ENCODE assay signal across 17 mouse cellular contexts in genomic region chr8:85565186-85565585, GRCm38 (mm10). TPM values are rescaled to one million over a fixed set of nuclear protein-coding genes. Genes with fewer than 3 reads are reported as not detected.
A peak's percentile ranks its signal among the peaks of the same experiment; 100 is the strongest.
DNase-seq lines count a peak whose midpoint lies in the region; TF ChIP-seq lines count a peak whose summit lies in the region.
"Had no signal": no experiment of that assay in that cellular context is flagged by ENCODE, and none has a peak within 500 bp of the region (broad histone marks: within the 10 kb centered on the region; RNA-seq: fewer than 3 reads in every experiment).

No protein-coding gene starts in this region.

- no peak for DNase-seq in MEL (ENCODE audit: low read depth, low spot score)
- no peak for DNase-seq in adrenal gland, postnatal 10 days
- DNase-seq: adrenal gland, adult 2 months; adrenal gland, adult 8-10 months; adrenal gland, postnatal 14 days; adrenal gland, postnatal 25 days; adrenal gland, postnatal 36 days; B cell, adult 2 months; cerebellum, adult 11 months; cerebellum, adult 11-12 months; cerebellum, adult 18-20 months; cerebellum, adult 2 months; cerebellum, adult 8-10 months; cerebellum, adult 9-10 months had no signal

- H3K9me3 ChIP-seq in MEL (replicated peaks; ENCODE audit: insufficient read depth, low read length): no peaks in the 10 kb centered on the region
- H3K9me3 ChIP-seq: G1E had no signal

- H3K79me2 ChIP-seq in MEL (ENCODE audit: control insufficient read depth, insufficient read depth, low read length, poor library complexity): no peaks in the 10 kb centered on the region

- TF ChIP-seq CTCF in MEL (IDR thresholded peaks at IDR 0.05 in 2 of 3, conservative IDR thresholded peaks at IDR 0.05 in 1 of 3; ENCODE audit: control insufficient read depth in 1 of 3, insufficient read depth in 1 of 3, low read depth in 2 of 3, low read length in 3 of 3, poor library complexity in 1 of 3, severe bottlenecking in 1 of 3): no peak

- H3K4me3 ChIP-seq in MEL (ENCODE audit: control insufficient read depth in 1 of 2, insufficient read depth in 1 of 2, low read depth in 2 of 2, low read length in 2 of 2): no peak overlapping the region

- no peak for TF ChIP-seq RAD21 in MEL (IDR thresholded peaks at IDR 0.05; ENCODE audit: low read depth, low read length)

- H3K9ac ChIP-seq in MEL (ENCODE audit: control insufficient read depth, low read depth, low read length, poor library complexity, severe bottlenecking): no peak overlapping the region

- peak overlapping the region; percentile 32; the same call in 1 of the 2 replicates for H3K27ac ChIP-seq in MEL (ENCODE audit: control insufficient read depth, low read depth, low read length)

- H3K36me3 ChIP-seq in MEL (ENCODE audit: control insufficient read depth in 1 of 2, insufficient read depth in 2 of 2, low read length in 2 of 2): peaks cover 0 to 41% of the 10 kb centered on the region in 2 experiments; a peak in 2 of 4 replicates
- H3K36me3 ChIP-seq: G1E had no signal

- H3K4me1 ChIP-seq in MEL (ENCODE audit: control insufficient read depth in 1 of 2, insufficient read depth in 2 of 2, low read length in 2 of 2): peaks cover 29 to 42% of the 10 kb centered on the region in 2 experiments

- no peak for TF ChIP-seq POLR2A in MEL (IDR thresholded peaks at IDR 0.05; ENCODE audit: control insufficient read depth in 1 of 2, insufficient read depth in 1 of 2, low read depth in 1 of 2, low read length in 2 of 2, poor library complexity in 1 of 2)

- peak; percentile 59 to 75; a peak in 3 of 4 replicates for TF ChIP-seq EP300 in MEL (IDR thresholded peaks at IDR 0.05; ENCODE audit: low read depth in 1 of 2, low read length in 2 of 2)

- H3K27me3 ChIP-seq in MEL (ENCODE audit: control insufficient read depth in 1 of 2, insufficient read depth in 2 of 2, low read length in 2 of 2): no peaks in the 10 kb centered on the region
- H3K27me3 ChIP-seq: CH12.LX, Patski had no signal

TF ChIP-seq in MEL, 35 proteins besides CTCF, POLR2A, EP300 and RAD21:
- TF ChIP-seq TCF12 (IDR thresholded peaks at IDR 0.05; ENCODE audit: low read depth, low read length) (peak; percentile 68), NRF1 (IDR thresholded peaks at IDR 0.05; ENCODE audit: insufficient read depth, low read depth, low read length, poor library complexity, severe bottlenecking) (no peak), SIN3A (IDR thresholded peaks at IDR 0.05; ENCODE audit: low read length) (peak; percentile 43; the same call in 1 of the 2 replicates), UBTF (IDR thresholded peaks at IDR 0.05; ENCODE audit: borderline replicate concordance, insufficient read depth, low read depth, low read length) (no peak), MAFK (IDR thresholded peaks at IDR 0.05; ENCODE audit: borderline replicate concordance, low read depth, low read length) (0 out of 2 replicates have a peak, but pooled peaks have one; percentile 9), RCOR1 (IDR thresholded peaks at IDR 0.05; ENCODE audit: low read depth, low read length) (0 out of 2 replicates have a peak, but pooled peaks have one; percentile 49), MAZ (IDR thresholded peaks at IDR 0.05; ENCODE audit: low read depth, low read length) (peak; percentile 78; the same call in 1 of the 2 replicates), HCFC1 (IDR thresholded peaks at IDR 0.05; ENCODE audit: low read depth, low read length) (no peak), MXI1 (IDR thresholded peaks at IDR 0.05; ENCODE audit: low read depth, low read length) (peak; percentile 31; the same call in 1 of the 2 replicates), USF2 (IDR thresholded peaks at IDR 0.05; ENCODE audit: borderline replicate concordance in 1 of 2, insufficient read depth in 1 of 2, low read depth in 1 of 2, low read length in 2 of 2) (no peak), MYB (IDR thresholded peaks at IDR 0.05; ENCODE audit: low read depth, low read length) (no peak), ETS1 (IDR thresholded peaks at IDR 0.05; ENCODE audit: low read depth, low read length) (0 out of 2 replicates have a peak, but pooled peaks have one; percentile 55), MEF2A (IDR thresholded peaks at IDR 0.05; ENCODE audit: extremely low read depth, insufficient replicate concordance, low read depth, low read length, poor library complexity, severe bottlenecking) (0 out of 2 replicates have a peak, but pooled peaks have one; percentile 14), GATA1 (IDR thresholded peaks at IDR 0.05; ENCODE audit: low read depth, low read length) (peak; percentile 71), ZNF384 (IDR thresholded peaks at IDR 0.05; ENCODE audit: low read depth, low read length) (no peak)

RNA-seq across cellular contexts. Expression of gene Dnaja2, which starts 10.0 kb away (rescaled TPM):
- 189 and 207 TPM in 2 replicates for total RNA-seq in MEL (2012; rRNA removed)
- 100 to 1,000 TPM in 1 of 2 experiments, not detected in 1; 307 TPM for polyA plus RNA-seq in MEL (2012; ENCODE audit: insufficient read depth in 1 of 2, insufficient read length in 2 of 2, low read depth in 1 of 2, low replicate concordance in 2 of 2, missing spikeins in 1 of 2)
- 100 to 1,000 TPM; 146 to 159 TPM for total RNA-seq in adrenal gland, postnatal 10 days (2021)
